Mouse (Mus musculus): ENCODE measurements around the gene Dlg2.

GRCm38 (mm10) chr7:91443377-91443714 lies 966.9 kb downstream of the Dlg2 start:
- TF ChIP-seq POLR2A (IDR thresholded peaks at IDR 0.05; ENCODE audit: low read depth, low read length) (no peak), CTCF (IDR thresholded peaks at IDR 0.05; ENCODE audit: extremely low read depth, insufficient read depth, insufficient read length, insufficient replicate concordance) (no peak)
